Mouse (Mus musculus): ENCODE measurements around the gene Thnsl2.
A peak's percentile ranks its signal among the peaks of the same experiment; 100 is the strongest.

GRCm38 (mm10) chr6:71166551-71167169 is 22.4 kb upstream of the Thnsl2 start:
- TF ChIP-seq TCF12 (IDR thresholded peaks at IDR 0.05; ENCODE audit: insufficient read depth, poor library complexity, severe bottlenecking) (peak; percentile 30), MYOG (IDR thresholded peaks at IDR 0.05; ENCODE audit: control insufficient read depth in 1 of 3, insufficient read depth in 1 of 3, insufficient read length in 2 of 3, low read depth in 2 of 3) (peak in 1 of 3 experiments; percentile 53), REST (IDR thresholded peaks at IDR 0.05; ENCODE audit: insufficient read depth, insufficient read length) (no peak), POLR2A (IDR thresholded peaks at IDR 0.05; ENCODE audit: insufficient read length, low read depth) (no peak), MAX (IDR thresholded peaks at IDR 0.05; ENCODE audit: low read depth) (no peak), POLR2AphosphoS2 (IDR thresholded peaks at IDR 0.05; ENCODE audit: insufficient read length, low read depth) (no peak), USF1 (IDR thresholded peaks at IDR 0.05; ENCODE audit: low read depth) (no peak), MYOD1 (IDR thresholded peaks at IDR 0.05; ENCODE audit: control insufficient read depth in 1 of 3, insufficient read length in 2 of 3, low read depth in 2 of 3) (peak; percentile 25 to 79 (median 39)), E2F4 (IDR thresholded peaks at IDR 0.05; ENCODE audit: insufficient read depth) (no peak), CEBPB (IDR thresholded peaks at IDR 0.05; ENCODE audit: insufficient read depth, poor library complexity, severe bottlenecking) (peak; percentile 73), TCF3 (IDR thresholded peaks at IDR 0.05; ENCODE audit: insufficient read length, low read depth) (no peak), SRF (IDR thresholded peaks at IDR 0.05; ENCODE audit: control insufficient read depth, insufficient read length, low read depth) (no peak)

Measured in myocyte (in vitro differentiated cells).